Mouse (Mus musculus): Measurements from ENCODE around the gene Bcat2.

DNA sequence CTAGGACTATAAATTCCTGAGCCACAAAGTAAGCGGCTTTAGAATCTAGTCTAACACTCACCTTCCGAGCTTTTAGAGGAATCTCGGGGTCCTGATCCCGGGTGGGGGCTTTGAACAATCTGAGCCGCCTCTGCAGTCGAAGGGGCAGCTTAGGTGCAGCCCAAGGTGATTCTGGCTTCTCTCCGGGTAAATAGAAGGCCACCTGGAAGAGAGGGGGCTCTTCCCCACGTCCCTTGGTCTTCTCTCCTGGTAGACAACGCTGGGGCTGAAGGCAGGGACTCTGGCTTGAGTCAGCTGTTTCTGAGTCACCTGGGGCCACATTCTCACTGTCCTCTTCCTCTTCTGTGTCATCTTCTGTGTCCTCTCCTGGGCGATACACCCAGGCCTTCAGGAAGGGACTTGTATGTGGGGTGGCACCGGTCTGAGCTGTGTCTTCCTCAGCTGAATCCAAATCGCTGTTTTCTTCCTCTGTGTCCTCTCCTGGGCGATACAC lies 46.2 kb upstream of the Bcat2 start:
- no peak for TF ChIP-seq POLR2A (IDR thresholded peaks at IDR 0.05; ENCODE audit: low read depth, low read length)
- no peak for TF ChIP-seq CTCF (IDR thresholded peaks at IDR 0.05; ENCODE audit: extremely low read depth, insufficient read length, insufficient replicate concordance, low read depth, low read length)

Measured in small intestine, adult 2 months (tissue).